Mouse (Mus musculus) ovary, postnatal 10 days (tissue): Measurements from ENCODE around the gene Gm4450.
"Not testable (repeated sequence)": the region's sequence is repeated elsewhere in the genome, so short reads cannot be mapped to it uniquely, and the experiment has no call there.

Source experiments
- DNase-seq: peaks from one replicate; pipeline ENCODE4 v3.0.0; 2022; ENCODE audit warnings: low spot score

Gene Gm4450

DNA sequence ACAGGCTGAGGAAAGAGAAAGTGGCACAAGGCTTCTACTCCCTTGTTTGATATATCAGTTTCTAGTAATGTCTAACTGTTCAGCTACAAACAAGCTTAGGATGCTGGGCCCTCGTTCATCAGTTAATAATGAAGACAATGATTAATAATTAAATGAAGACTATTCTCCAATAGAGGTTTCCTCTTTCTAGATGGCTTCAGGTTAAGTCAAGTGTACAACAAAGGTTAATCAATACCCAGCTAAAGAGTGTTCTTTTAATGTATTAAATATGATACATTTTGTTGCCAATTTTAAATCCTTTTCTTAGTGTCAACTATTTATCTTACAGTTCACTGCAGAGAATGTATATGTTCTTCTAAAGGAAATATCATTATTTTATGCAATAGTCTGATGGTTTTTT is at the start of gene Gm4450:
Gene Gm4450 (minus strand): TSS at position 101 of the 400 bp plus-strand sequence.
- not testable (repeated sequence) for DNase-seq

GRCm38 (mm10) chr3:98497401-98497800 is 40.5 kb upstream of the Gm4450 start:
- DNase-seq = not testable (repeated sequence)

DNA sequence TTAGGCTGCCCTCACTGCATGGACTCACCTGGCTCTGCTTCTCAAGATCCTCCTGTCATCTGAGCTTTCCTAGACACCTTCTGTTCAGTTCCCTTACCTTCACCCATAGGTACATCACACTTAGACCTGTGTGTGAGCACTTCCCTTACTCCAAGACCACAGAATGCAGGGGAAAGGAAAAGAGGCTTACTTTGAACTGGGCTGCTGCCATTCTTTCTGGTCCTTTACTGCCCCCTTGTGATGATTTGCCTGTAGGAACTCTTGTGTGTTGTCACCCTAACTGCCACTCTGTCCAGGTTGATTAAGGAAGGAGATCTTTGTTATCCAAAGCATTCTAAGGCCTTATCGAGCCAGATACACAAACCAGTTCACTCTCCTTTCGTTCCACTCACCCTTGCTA is 39.8 kb upstream of the Gm4450 start:
- DNase-seq = not testable (repeated sequence)

- not testable (repeated sequence) for DNase-seq
These were observed 38.1 kb upstream of the Gm4450 start for GRCm38 (mm10) chr3:98495055-98495454.

DNA sequence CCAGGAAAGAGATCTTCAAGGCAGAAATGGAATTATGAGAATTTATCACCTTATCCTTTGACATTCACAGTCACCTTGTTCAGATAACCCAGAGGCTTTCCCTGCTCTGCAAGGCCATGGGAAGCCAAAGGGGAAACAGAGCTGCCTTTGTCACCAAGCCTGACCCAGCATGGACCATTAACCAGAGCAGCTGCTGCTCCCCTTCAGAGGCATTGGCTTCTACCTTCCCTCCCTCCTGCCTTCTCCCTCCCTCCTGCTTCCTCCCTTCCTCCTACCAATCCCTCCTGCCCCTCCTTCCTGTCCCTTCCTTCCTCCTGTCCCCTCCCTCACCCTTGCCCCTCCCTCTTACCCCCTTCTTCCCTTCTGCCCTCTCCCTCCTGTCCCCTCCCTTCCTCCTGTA is 37.3 kb upstream of the Gm4450 start:
- DNase-seq = not testable (repeated sequence)

DNA sequence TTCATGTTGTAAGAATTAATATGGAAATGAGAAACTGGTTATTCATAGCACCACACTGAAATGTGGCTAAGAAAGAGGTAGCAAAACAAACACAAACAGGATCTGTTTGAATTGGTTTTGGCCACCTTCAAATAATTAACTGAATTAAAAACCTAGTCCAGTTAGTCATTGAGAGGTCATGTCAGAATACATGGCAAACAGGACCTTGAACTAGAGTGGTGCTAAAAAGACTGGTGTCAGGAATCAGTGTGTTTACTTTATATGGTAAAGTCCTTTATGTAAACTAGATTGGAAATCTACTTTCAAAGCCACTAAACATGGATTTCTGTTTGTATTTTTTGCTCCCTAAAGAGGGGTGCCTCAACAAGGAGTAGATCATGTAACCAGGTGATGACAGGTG is 14.6 kb upstream of the Gm4450 start:
- DNase-seq = not testable (repeated sequence)

GRCm38 (mm10) chr3:98471057-98471456 is 14.1 kb upstream of the Gm4450 start:
- DNase-seq = not testable (repeated sequence)

- not testable (repeated sequence) for DNase-seq
These were observed 12.4 kb upstream of the Gm4450 start for GRCm38 (mm10) chr3:98469323-98469722.

DNA sequence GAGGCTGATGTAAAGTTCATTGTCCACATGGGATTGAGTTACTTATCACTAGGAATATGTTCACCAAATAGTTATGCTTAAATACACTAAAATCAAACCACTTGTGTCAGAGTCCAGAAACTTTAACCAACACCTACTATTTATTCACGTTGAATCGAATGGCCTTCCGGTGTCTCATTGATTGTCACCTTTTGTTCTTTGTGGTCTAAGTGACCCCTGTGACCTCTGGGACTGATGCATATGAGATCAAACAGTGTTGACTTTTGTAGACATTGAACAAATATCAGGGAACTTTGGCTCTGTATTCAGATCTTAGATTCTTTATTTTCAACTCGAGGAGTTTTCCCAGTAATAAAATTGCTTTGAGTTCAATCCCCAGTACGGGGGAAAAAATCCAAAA is 3.1 kb downstream of the Gm4450 start:
- not testable (repeated sequence) for DNase-seq

GRCm38 (mm10) chr3:98443924-98444323 is 13.0 kb downstream of the Gm4450 start:
- not testable (repeated sequence) for DNase-seq

DNA sequence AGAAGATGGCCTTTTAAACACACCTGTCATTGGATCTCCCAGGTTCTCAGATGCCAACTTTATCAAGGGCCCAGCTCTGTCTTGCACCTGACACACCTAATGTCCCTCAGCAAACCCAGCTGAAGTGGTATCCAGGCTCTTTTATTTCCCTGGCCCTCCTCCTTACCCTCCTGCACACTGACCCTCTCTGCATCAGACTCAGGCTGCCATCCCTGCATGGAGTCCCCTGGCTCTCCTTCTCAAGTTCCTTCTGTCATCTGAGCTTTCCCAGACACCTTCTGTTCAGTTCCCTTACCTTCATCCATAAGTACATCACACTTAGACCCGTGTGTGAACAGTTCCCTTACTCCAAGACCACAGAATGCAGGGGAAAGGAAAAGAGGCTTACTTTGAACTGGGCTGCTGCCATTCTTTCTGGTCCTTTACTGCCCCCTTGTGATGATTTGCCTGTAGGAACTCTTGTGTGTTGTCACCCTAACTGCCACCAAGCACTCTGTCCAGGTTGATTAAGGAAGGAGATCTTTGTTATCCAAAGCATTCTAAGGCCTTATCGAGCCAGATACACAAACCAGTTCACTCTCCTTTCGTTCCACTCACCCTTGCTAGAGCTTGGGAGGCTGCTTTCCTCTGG is 13.7 kb downstream of the Gm4450 start:
- DNase-seq = not testable (repeated sequence)

DNA sequence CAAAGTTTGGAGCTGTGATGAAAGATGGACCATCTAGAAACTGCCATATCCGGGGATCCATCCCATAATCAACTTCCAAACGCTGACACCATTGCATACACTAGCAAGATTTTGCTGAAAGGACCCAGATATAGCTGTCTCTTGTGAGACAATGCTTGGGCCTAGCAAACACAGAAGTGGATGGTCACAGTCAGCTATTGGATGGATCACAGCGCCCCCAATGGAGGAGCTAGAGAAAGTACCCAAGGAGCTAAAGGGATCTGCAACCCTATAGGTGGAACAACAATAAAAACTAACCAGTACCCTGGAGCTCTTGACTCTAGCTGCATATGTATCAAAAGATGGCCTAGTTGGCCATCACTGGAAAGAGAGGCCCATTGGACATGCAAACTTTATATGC is 14.7 kb downstream of the Gm4450 start:
- not testable (repeated sequence) for DNase-seq

DNA sequence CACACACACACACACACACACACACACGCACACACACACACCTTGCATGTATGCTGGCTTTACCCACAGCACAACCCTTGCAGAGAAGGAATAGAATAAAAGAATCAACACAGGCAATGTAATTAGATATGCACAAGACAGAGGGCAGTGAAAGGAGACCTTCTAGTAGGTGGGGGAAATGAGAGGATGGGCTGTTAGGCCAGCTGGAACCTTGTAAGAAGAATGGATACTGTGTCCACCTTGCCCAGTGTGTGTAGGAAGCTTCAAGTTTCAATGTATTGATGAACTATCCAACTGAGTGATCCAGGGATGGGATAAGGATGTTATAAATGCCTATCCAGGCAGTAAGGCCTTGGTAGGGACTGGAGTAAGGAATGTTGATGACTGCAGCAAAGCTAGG is 21.9 kb downstream of the Gm4450 start:
- no peak for DNase-seq

- no peak for DNase-seq
These were observed 22.7 kb downstream of the Gm4450 start for GRCm38 (mm10) chr3:98434088-98434816.

GRCm38 (mm10) chr3:98428928-98429525 is 27.9 kb downstream of the Gm4450 start:
- no peak for DNase-seq

DNA sequence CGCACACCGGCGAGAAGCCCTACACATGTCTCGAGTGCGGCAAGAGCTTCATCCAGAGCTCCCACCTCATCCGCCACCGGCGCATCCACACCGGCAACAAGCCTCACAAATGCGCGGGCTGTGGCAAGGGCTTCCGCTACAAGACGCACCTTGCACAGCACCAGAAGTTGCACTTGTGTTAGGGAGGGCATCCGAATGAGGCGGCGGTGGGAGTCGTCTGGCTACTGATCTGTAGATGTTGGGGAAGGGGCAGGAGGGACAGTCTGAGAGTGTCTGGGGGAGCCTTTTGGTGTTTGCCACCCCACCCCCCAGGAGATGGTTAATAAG is 28.5 kb downstream of the Gm4450 start:
- no peak for DNase-seq

GRCm38 (mm10) chr3:98427600-98428448 is 29.1 kb downstream of the Gm4450 start:
- DNase-seq = peak; percentile 30

- no peak for DNase-seq
These were observed 29.7 kb downstream of the Gm4450 start for GRCm38 (mm10) chr3:98427260-98427599.

DNA sequence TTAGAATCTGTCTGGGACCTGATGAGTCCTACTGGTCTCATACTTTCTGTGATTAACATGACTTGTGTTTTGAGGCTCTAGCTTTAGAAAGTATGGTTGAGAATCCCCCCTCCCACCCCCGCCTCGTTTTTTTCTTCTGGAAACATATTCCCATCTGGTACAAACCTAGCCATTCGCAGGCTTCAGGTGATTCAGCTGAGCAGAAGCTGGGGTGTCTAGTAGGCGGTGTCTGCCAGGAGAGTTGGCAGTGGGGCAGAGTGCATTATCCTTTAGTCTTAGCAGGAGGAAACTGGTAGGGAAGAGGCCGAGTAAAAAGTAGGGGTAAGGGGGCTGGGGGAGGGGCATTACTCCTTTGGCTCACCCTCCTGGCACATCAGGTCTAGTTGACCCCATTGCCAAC is 30.2 kb downstream of the Gm4450 start:
- DNase-seq = no peak

GRCm38 (mm10) chr3:98422926-98423325 is 34.0 kb downstream of the Gm4450 start:
- DNase-seq = no peak

- DNase-seq = no peak
These were observed 37.2 kb downstream of the Gm4450 start for GRCm38 (mm10) chr3:98419786-98420070.

- no peak for DNase-seq
These were observed 37.7 kb downstream of the Gm4450 start for GRCm38 (mm10) chr3:98418991-98419785.
